Mouse (Mus musculus) megakaryocyte-erythroid progenitor cell, adult 5-6 weeks (primary cell): ENCODE results near the gene Cst6. TPM values are rescaled to one million over a fixed set of nuclear protein-coding genes. Genes with fewer than 3 reads are reported as not detected.

ENCODE experiments used
- ATAC-seq: replicated peaks from 2 replicates; pipeline ENCODE4 v1.8.0; 2016; ENCODE audit warnings: mild to moderate bottlenecking, inconsistent platforms; ENCODE audit not compliant: severe bottlenecking, poor library complexity, low FRiP score, low TSS enrichment
- total RNA-seq, 2 experiments: library from RNA; stranded (forward) in 1 of 2; stranded (reverse) in 1 of 2; fragments of 200-1000, 215-1000 nt in 1 of 2; fragments of >200 nt in 1 of 2; fragmentation: Nextera tagmentation in 1 of 2; gene quantifications; 2 replicates each; pipeline ENCODE4 v1.2.3; 2014 to 2017

The Cst6 gene
- total RNA-seq, 2 experiments from 2014 or later = not detected

GRCm38 (mm10) chr19:5356080-5356479 is 6.7 kb upstream of the Cst6 start:
- no peak for ATAC-seq

GRCm38 (mm10) chr19:5353609-5354008 is 4.2 kb upstream of the Cst6 start:
- no peak for ATAC-seq

- peak; percentile 71 for ATAC-seq
These were observed 560 bp downstream of the Cst6 start for GRCm38 (mm10) chr19:5348526-5349501.

- no peak for ATAC-seq
These were observed 1.3 kb downstream of the Cst6 start for GRCm38 (mm10) chr19:5348064-5348463.

- ATAC-seq = no peak
These were observed 3.9 kb downstream of the Cst6 start for GRCm38 (mm10) chr19:5345297-5346131.

- ATAC-seq = no peak
These were observed 8.0 kb downstream of the Cst6 start for GRCm38 (mm10) chr19:5341360-5341759.

- ATAC-seq = peak; percentile 78
These were observed 11.4 kb downstream of the Cst6 start for GRCm38 (mm10) chr19:5337975-5338374.

GRCm38 (mm10) chr19:5335441-5335840 is 13.9 kb downstream of the Cst6 start, which contains the start of gene Catsper1:
Gene Catsper1, plus strand, starts transcription at chr19:5335741.
- ATAC-seq = no peak

DNA sequence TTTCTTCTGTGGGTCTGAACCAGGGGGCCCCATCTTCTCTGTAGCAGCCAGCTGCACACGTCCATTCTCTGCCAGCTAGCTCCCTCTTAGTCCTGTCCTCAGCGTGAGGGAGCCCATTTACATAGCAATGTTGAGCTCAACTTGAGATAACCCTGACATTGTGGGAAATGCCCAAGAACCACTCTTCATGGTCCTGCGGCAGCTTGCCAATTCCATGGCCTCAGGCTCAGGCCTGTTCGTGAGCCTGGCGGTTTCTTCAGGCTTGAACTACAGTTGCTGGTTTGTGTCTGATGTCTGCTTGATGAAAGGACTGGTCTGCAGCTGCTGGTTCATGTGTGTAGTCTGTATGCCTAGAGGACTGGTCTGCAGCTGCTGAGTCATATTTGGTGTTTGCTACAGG is 14.6 kb downstream of the Cst6 start:
- ATAC-seq = no peak

GRCm38 (mm10) chr19:5327970-5328369 is 21.4 kb downstream of the Cst6 start:
- ATAC-seq = no peak

DNA sequence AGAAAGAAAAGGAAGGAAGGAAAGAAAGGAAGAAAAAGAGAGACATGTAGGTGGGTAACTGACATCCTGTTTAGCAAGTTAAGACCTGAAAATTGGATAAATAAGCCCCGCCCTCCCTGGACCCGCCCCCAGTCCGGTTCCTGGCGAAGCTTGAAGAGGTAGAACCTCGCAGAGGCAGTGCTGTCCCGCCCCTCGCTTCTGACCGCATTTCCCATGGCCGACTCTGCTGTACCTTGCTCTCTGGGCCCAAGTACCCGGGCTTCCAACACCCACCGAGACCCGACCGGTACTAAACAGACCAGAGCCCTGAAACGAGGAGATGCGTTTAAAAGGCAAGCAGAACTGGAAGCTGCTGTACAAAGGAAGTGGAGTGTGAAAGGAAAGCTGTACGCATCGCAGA is 25.6 kb downstream of the Cst6 start:
- ATAC-seq = no peak; the same call in 1 of the 2 replicates

- ATAC-seq = no peak
These were observed 36.2 kb downstream of the Cst6 start for GRCm38 (mm10) chr19:5313189-5313588.

DNA sequence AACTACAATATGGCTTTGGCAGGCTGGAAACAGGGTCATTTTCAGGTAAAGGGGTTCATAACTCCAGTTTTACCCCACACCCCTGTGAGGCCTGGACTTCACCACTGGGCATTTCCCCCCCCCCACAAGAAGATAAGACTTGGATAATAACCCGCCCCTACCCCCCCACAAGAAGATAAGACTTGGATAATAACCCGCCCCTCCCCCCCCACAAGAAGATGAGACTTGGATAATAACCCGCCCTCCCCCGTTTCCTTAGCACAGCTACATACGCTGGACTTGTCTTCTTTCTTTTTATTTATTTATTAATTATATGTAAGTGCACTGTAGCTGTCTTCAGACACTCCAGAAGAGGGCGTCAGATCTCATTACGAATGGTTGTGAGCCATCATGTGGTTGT is 40.3 kb downstream of the Cst6 start:
- ATAC-seq = no peak

GRCm38 (mm10) chr19:5306968-5307734 is 42.2 kb downstream of the Cst6 start:
- no peak for ATAC-seq

DNA sequence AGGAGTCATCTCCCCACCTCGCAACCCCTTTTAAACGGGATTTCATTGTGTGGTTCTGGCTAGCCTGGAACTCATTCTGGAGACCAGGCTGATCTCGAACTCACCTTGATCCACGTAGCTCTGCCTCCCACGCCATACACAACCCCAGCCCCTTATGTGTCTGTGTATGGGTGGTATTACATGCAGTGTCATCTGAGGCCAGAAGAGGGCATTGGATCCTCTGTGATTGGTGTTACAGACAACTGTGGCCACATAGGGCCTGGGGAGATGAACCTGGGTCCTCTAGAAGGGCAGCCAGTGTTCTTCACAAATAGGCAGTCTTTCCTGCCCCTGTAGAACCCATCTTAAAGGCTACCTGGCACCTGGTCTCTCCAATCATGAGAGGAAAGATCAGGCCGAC is 43.1 kb downstream of the Cst6 start:
- 0 out of 2 replicates have a peak, but pooled peaks have one; percentile 38 for ATAC-seq

DNA sequence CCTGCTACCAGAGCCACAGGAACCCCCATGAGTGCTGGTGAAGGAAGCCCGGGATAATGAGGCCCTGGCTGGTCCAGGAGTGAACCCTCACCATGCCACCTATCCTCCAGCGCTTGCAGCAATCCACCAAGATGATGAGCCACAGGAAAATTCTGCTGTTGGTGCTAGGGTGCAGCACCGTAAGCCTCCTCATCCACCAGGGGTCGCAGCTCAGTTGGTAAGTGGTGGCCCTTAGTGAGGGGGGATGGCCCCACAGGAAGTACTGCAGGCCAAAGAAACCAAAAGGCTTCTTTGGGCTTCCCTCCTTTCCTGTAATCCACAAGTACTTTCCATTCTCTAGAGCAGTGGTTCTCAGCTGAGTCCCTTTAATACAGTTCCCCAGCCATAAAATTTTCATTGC is 46.9 kb downstream of the Cst6 start:
- ATAC-seq = peak; percentile 77

- ATAC-seq = no peak
These were observed 48.8 kb downstream of the Cst6 start for GRCm38 (mm10) chr19:5300588-5300987.

- no peak for ATAC-seq
These were observed 51.2 kb downstream of the Cst6 start, which contains the start of gene Gal3st3 for GRCm38 (mm10) chr19:5297903-5298800. Gene Gal3st3, plus strand, starts transcription at chr19:5298331.
